In genomic region chr16:34784675-34785074, GRCm38 (mm10) we compare ENCODE assay signal across 29 mouse cellular contexts. TPM values are rescaled to one million over a fixed set of nuclear protein-coding genes. Genes with fewer than 3 reads are reported as not detected.
DNase-seq lines count a peak whose midpoint lies in the region; ATAC-seq and TF ChIP-seq lines count a peak whose summit lies in the region.
"Had no signal": no experiment of that assay in that cellular context is flagged by ENCODE, and none has a peak within 500 bp of the region (broad histone marks: within the 10 kb centered on the region; RNA-seq: fewer than 3 reads in every experiment).

No protein-coding gene starts in this region.

- no peaks in the 10 kb centered on the region for H3K79me2 ChIP-seq in C2C12 (ENCODE audit: control insufficient read depth, insufficient read depth)

- ATAC-seq in common myeloid progenitor, adult 5-6 weeks (replicated peaks; ENCODE audit: low read depth, poor library complexity, severe bottlenecking) = peak; percentile 52; the same call in 1 of the 2 replicates
- ATAC-seq: forebrain, embryonic 13.5 days; intestine, postnatal 0 days had no signal

- TF ChIP-seq CTCF in C2C12 (IDR thresholded peaks at IDR 0.05; ENCODE audit: control insufficient read depth, insufficient read depth, insufficient read length) = no peak

- H3K4me3 ChIP-seq in C2C12 (ENCODE audit: insufficient read depth, poor library complexity, severe bottlenecking) = no peak overlapping the region
- H3K4me3 ChIP-seq: forebrain, embryonic 13.5 days; heart, adult 2 months; heart, embryonic 13.5 days; limb, embryonic 10.5 days; limb, embryonic 15.5 days; liver, embryonic 13.5 days; neural tube, embryonic 12.5 days had no signal

- peak; percentile 28 to 59 for DNase-seq in lung, adult 18-20 months
- DNase-seq in lung, postnatal 10 days = no peak
- DNase-seq in 3134 (ENCODE audit: extremely low read depth, insufficient read length, low spot score) = peak; percentile 79
- DNase-seq in urinary bladder, postnatal 36 days (ENCODE audit: low spot score in 2 of 2) = no peak
- DNase-seq in ovary, postnatal 14 days (ENCODE audit: low spot score) = no peak
- no peak for DNase-seq in layer of hippocampus, adult 18-20 months (ENCODE audit: low spot score in 2 of 2)
- DNase-seq: adrenal gland, postnatal 14 days; cerebellum, adult 11-12 months; cerebellum, adult 9-11 months; gastrocnemius, postnatal 14 days; heart, adult 2 months; heart, postnatal 10 days; kidney, adult 9 months; kidney, postnatal 10 days; layer of hippocampus, adult 9-11 months; liver, embryonic 13.5 days; lung, embryonic 14.5 days; midbrain, embryonic 14.5 days; thymus, adult 2 months; thymus, postnatal 36 days had no signal

- H3K79me3 ChIP-seq in C2C12 (ENCODE audit: low read depth) = no peaks in the 10 kb centered on the region

- H3K27me3 ChIP-seq in C2C12 (ENCODE audit: control insufficient read depth, insufficient read depth, insufficient read length) = no peaks in the 10 kb centered on the region
- H3K27me3 ChIP-seq: forebrain, embryonic 13.5 days; heart, embryonic 13.5 days; limb, embryonic 15.5 days; liver, embryonic 13.5 days; neural tube, embryonic 12.5 days had no signal

- no peaks in the 10 kb centered on the region for H3K36me3 ChIP-seq in C2C12 (ENCODE audit: control insufficient read depth, insufficient read depth)
- H3K36me3 ChIP-seq: heart, embryonic 13.5 days; limb, embryonic 10.5 days; limb, embryonic 15.5 days; liver, embryonic 13.5 days; neural tube, embryonic 12.5 days had no signal

- no peak overlapping the region for H3ac ChIP-seq in C2C12 (ENCODE audit: control insufficient read depth, insufficient read length, low read depth)

TF ChIP-seq in C2C12, 6 proteins besides CTCF, POLR2A, EP300 and RAD21:
- TF ChIP-seq FOSL1 (IDR thresholded peaks at IDR 0.05; ENCODE audit: insufficient read depth, low read length, poor library complexity, severe bottlenecking) = peak; percentile 43
- peak; percentile 32 for TF ChIP-seq MAX (IDR thresholded peaks at IDR 0.05)
- no peak for TF ChIP-seq CEBPB (IDR thresholded peaks at IDR 0.05; ENCODE audit: low read depth)
TF ChIP-seq in C2C12: peak in this region for 2.

RNA-seq across cellular contexts. Expression of gene Mylk, which starts 39.7 kb away (rescaled TPM):
- 0.23 TPM for polyA plus RNA-seq in C2C12 (2012; fragmentation: generic; extraction: Trizol)
- 3.9 and 9.3 TPM in 2 replicates for total RNA-seq in common myeloid progenitor, adult 5-6 weeks (2017)
- 10 to 100 TPM; 13.8 to 14.8 TPM for total RNA-seq in layer of hippocampus, adult 18-20 months (2021)
- total RNA-seq: MEL had no signal

Comparison
In these comparisons a context has a peak if more than half of its experiments do, and no peak if none do; other contexts are left out.
1. DNase-seq: peak in lung, adult 18-20 months (2 of 2) and 3134 (single experiment); none in lung, postnatal 10 days (single experiment), urinary bladder, postnatal 36 days (0 of 2), ovary, postnatal 14 days (single experiment) and layer of hippocampus, adult 18-20 months (0 of 2).